Mouse (Mus musculus) T-helper 17 cell (primary cell): Measurements from ENCODE around the gene Mdc1.

Experiments
- in situ Hi-C, 2 experiments: fragments of 300-600 bp; cut with MboI, MseI; formaldehyde crosslinking; loops; 1 replicate in 1 of 2; 2 replicates in 1 of 2; pipeline ENCODE4 v1.15.1; 2025; ENCODE audit warnings: high pct_unique_total_duplicates in 2 of 2

Mdc1 gene

GRCm38 (mm10) chr17:35843514-35843913 lies 2.2 kb downstream of the Mdc1 start:
- in situ Hi-C loops: no loop called here

- in situ Hi-C loops: no loop called here
Observed at GRCm38 (mm10) chr17:35848112-35848511, 6.8 kb downstream of the Mdc1 start.

- in situ Hi-C loops: loop anchor here in 1 of 2 experiments (10.0 kb wide), 1 partner anchor 796 kb away; the partner anchor contains the start of gene Ddah2
Observed at GRCm38 (mm10) chr17:35850974-35851373, 9.7 kb downstream of the Mdc1 start.

- in situ Hi-C loops: loop anchor here in 1 of 2 experiments (10.0 kb wide), 1 partner anchor 805 kb away; the partner anchor contains the start of gene Ddah2
Observed at GRCm38 (mm10) chr17:35859371-35859770, 18.1 kb downstream of the Mdc1 start.

GRCm38 (mm10) chr17:35859835-35860234 lies 18.5 kb downstream of the Mdc1 start:
- in situ Hi-C loops: loop anchor here in 1 of 2 experiments (10.0 kb wide), 1 partner anchor 805 kb away; the partner anchor contains the start of gene Ddah2

- in situ Hi-C loops: no loop called here
Observed at GRCm38 (mm10) chr17:35860831-35861197, 19.5 kb downstream of the Mdc1 start.

GRCm38 (mm10) chr17:35861198-35861857 lies 20.0 kb downstream of the Mdc1 start, which contains the start of gene Nrm:
Gene Nrm (plus strand): TSS chr17:35861318.
- in situ Hi-C loops: no loop called here

- in situ Hi-C loops: loop anchor here in 1 of 2 experiments (5.0 kb wide), 1 partner anchor 38 kb away; no protein-coding TSS in a partner anchor
Observed at GRCm38 (mm10) chr17:35864832-35865353, 23.6 kb downstream of the Mdc1 start.

- in situ Hi-C loops: loop anchor here in 1 of 2 experiments (5.0 kb wide), 1 partner anchor 38 kb away; no protein-coding TSS in a partner anchor
Observed at GRCm38 (mm10) chr17:35865481-35866280, 24.4 kb downstream of the Mdc1 start, which contains the start of gene Ppp1r18. Gene Ppp1r18 (plus strand): TSS chr17:35865593.

GRCm38 (mm10) chr17:35866281-35866831 lies 25.0 kb downstream of the Mdc1 start:
- in situ Hi-C loops: loop anchor here in 1 of 2 experiments (5.0 kb wide), 1 partner anchor 39 kb away; no protein-coding TSS in a partner anchor

- in situ Hi-C loops: loop anchor here in 1 of 2 experiments (5.0 kb wide), 1 partner anchor 40 kb away; no protein-coding TSS in a partner anchor
Observed at GRCm38 (mm10) chr17:35866911-35867890, 25.9 kb downstream of the Mdc1 start.

GRCm38 (mm10) chr17:35868165-35868820 lies 27.0 kb downstream of the Mdc1 start:
- in situ Hi-C loops: loop anchor here in 1 of 2 experiments (5.0 kb wide), 1 partner anchor 41 kb away; no protein-coding TSS in a partner anchor

- in situ Hi-C loops: loop anchor here in 1 of 2 experiments (5.0 kb wide), 1 partner anchor 42 kb away; no protein-coding TSS in a partner anchor
Observed at GRCm38 (mm10) chr17:35868961-35869345, 27.6 kb downstream of the Mdc1 start.

GRCm38 (mm10) chr17:35869346-35870067 lies 28.2 kb downstream of the Mdc1 start:
- in situ Hi-C loops: loop anchor here (5.0 kb wide), 3 partner anchors 32 to 42 kb away; partner anchors contain the start of gene Tubb5 (in 1 of the 2)

GRCm38 (mm10) chr17:35870151-35870883 lies 29.0 kb downstream of the Mdc1 start:
- in situ Hi-C loops: loop anchor here (5.0 kb wide), 2 partner anchors 33 to 37 kb away; partner anchors contain the start of gene Tubb5 (in 1 of the 2)

- in situ Hi-C loops: loop anchor here (5.0 kb wide), 2 partner anchors 34 to 36 kb away; partner anchors contain the start of gene Tubb5 (in 1 of the 2)
Observed at GRCm38 (mm10) chr17:35870884-35871696, 29.8 kb downstream of the Mdc1 start.
